Mouse (Mus musculus) liver, embryonic 14.5 days (tissue): ENCODE measurements around the gene Sbno2.
A peak's percentile ranks its signal among the peaks of the same experiment; 100 is the strongest.

Experiments
- CTCF ChIP-seq: IDR thresholded peaks from 2 replicates; pipeline ENCODE4 v1.5.1; 2016; ENCODE audit warnings: antibody characterized with exemption, low read depth, control low read depth
- EP300 ChIP-seq: IDR thresholded peaks from 2 replicates; pipeline ENCODE4 v1.6.1; 2016; ENCODE audit warnings: antibody characterized with exemption, low read depth

- TF ChIP-seq CTCF (peak; percentile 73), EP300 (no peak)
These were observed 42.6 kb upstream of the Sbno2 start, which contains the start of gene Midn for GRCm38 (mm10) chr10:80147719-80148601.
